Mouse (Mus musculus): ENCODE data around the gene Bcl2l10.
"Not testable (repeated sequence)": the region's sequence is repeated elsewhere in the genome, so short reads cannot be mapped to it uniquely, and the experiment has no call there.

Gene Bcl2l10

DNA sequence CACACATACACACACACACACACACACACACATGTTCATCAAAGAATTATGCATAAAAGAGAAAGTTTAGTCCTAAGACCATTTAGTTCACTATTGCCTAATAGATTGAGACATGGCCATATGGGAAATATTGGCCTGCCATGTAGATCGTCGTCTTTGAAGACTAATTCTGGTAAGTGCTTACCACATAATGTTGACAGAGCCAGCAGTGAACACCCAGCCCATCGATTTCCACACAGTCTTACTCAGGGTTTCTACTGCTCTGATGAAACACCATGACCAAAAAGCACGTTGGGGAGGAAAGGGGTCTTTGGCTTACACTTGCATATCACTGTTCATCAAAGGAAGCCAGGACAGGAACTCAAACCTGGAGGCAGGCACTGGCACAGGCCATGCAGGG, 5.1 kb upstream of the Bcl2l10 start:
- no peak for DNase-seq (ENCODE audit: low spot score in 2 of 2)

DNA sequence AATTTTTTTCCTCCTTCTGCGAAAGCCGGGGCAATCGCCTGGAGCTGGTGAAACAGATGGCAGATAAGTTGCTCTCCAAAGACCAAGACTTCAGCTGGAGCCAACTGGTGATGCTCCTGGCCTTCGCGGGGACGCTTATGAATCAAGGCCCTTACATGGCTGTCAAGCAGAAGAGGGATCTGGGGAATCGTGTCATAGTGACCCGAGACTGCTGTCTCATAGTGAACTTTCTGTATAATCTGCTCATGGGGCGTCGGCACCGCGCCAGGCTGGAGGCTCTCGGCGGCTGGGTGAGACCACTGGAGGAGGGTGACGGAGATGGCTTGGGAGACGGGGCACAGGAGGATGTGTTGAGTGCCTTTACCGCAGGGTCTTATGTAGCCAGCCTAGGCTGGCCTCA, 508 bp downstream of the Bcl2l10 start:
- DNase-seq (ENCODE audit: low spot score in 2 of 2), result no peak

- no peak for DNase-seq (ENCODE audit: low spot score in 2 of 2)
These were observed 1.1 kb downstream of the Bcl2l10 start for GRCm38 (mm10) chr9:75348641-75349040.

- no peak for DNase-seq (ENCODE audit: low spot score in 2 of 2)
These were observed 5.5 kb downstream of the Bcl2l10 start for GRCm38 (mm10) chr9:75353094-75353493.

DNA sequence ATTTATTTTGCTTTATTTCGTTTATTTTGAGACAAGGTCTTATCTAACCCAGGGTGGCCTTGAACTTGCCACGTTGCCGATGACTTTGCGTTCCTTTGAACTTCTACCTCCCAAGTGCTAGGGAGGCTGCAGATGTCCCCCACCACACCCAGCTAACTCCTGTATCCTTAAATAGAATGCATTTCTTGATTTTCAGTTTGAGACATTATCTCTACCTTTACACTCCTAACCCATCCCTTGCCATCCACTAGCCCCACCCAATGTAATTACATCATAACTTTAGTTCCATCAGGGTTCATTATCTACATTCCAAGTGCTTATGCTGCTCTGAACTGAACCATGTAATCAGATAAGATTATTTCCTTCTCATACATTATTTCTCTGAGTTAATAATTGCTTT, 8.2 kb downstream of the Bcl2l10 start:
- DNase-seq (ENCODE audit: low spot score in 2 of 2), result no peak

DNA sequence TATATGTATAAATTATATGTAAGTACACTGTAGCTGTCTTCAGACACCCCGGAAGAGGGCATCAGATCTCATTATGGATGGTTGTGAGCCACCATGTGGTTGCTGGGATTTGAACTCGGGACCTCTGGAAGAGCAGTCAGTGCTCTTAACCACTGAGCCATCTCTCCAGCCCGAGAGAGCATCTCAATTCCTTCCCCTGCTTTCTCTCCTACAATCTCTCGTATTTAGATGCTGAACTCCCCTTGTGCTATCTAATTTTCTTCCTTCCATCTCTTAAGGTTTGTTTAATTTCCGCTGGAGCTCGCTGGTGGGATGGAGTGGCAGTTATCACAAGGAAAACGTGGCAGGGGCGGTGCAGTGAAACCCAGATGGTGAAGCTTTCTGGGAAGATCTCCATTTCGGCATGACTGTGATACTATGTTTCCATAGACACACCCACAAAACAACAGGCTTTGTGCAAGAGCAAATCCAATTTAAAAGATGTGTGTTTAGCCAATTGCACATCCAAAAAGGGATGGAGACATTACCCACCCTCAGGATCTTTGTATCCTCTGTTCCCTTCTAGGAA, 9.6 kb downstream of the Bcl2l10 start:
- no peak for DNase-seq (ENCODE audit: low spot score in 2 of 2)

GRCm38 (mm10) chr9:75361699-75362098, 14.1 kb downstream of the Bcl2l10 start:
- DNase-seq (ENCODE audit: low spot score in 2 of 2), result peak; percentile 62 to 67

DNA sequence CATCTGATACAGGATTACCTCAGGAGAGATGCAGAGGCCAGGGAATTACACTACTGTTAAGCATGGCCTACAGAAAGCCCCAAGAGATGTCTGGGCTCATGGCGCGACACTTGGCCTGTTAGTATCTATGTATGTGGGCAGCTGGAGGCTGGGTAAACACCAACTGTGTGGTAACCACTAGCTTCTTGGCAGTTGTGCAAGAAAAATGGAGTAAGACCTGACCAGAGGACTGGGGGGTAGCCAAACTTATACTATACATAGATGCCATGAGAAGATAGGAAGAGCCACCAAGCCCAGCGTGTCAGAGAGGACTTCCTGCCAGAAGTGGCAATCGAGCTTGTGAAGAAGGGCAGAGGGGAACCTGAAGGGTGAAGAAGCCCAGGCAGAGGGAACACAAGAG, 14.6 kb downstream of the Bcl2l10 start:
- DNase-seq (ENCODE audit: low spot score in 2 of 2), result no peak

DNA sequence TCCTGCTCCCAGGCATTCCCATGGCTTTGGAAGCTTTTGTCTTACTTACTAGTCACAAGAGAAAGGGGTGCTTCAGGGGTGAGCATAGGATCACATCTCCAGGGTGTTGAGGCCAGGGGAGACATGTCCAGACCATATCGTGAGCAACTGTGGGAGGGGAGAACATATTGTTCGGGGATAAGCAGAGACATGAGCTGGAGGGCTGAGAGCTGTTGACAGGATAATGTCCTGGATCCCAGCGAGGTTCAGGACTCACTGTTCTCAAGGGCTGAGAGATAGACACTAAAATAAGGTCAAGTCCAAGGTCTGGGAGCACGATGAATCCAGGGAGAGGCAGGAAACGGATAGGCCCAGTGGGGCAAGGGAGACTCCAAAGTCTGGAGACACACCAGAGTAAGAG, 15.4 kb downstream of the Bcl2l10 start:
- no peak for DNase-seq (ENCODE audit: low spot score in 2 of 2)

- DNase-seq (ENCODE audit: low spot score in 2 of 2), result not testable (repeated sequence)
These were observed 16.1 kb downstream of the Bcl2l10 start for GRCm38 (mm10) chr9:75363702-75364101.

DNA sequence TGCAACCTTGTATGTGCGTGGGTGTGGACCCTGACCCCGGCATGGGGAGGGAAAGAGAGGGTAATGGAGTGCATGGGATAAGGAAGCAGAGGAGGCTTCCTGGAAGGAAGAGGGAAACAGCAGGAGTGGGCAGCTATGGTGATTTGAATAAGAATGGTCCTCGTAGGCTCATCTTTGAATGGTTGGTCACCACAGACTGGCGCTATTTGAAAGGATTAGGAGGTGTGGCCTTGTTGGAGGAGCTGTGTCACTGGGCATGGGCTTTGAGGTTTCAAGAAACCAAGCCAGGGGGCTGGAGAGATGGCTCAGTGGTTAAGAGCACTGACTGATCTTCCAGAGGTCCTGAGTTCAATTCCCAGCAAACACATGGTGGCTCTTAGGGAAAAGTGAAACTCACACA, 17.6 kb downstream of the Bcl2l10 start:
- no peak for DNase-seq (ENCODE audit: low spot score in 2 of 2)

DNA sequence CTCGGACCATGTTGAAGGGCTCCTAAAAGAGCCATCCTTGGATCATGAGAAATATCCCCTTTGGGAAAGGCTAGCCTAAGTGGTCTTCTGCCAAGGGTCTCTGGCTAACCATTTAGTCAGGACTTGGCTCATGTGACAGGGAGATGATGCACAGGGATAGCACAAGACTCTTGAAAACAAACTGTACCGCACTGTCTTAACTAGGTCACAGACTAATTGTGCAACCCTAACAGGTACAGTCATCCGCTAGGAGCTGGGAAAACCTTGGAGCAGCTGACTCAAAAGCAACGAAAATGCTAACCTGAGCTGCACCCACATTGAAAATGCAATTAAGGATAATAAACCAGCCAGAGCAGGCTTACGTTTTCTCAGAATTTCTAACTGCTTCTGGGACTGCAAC, 18.6 kb downstream of the Bcl2l10 start:
- no peak for DNase-seq (ENCODE audit: low spot score in 2 of 2)

DNA sequence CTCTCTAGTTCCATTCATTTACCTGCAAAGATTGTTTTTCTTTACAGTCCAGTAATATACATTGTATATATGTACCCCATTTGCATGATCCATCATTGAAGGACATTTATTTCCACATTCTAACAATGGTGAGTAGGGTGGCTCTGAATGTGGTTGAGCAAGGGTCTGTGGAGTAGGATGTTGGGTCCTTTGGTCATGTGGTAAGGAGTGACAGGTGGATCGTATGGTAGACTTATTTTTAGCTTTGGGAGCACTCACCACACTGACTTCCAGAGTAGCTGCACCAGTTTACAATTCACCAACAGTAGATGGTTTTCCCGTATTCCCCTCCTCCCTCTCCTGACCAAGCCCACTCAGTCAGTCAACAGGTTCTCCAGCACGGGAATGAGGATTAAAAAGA, 21.2 kb downstream of the Bcl2l10 start:
- no peak for DNase-seq (ENCODE audit: low spot score in 2 of 2)

DNA sequence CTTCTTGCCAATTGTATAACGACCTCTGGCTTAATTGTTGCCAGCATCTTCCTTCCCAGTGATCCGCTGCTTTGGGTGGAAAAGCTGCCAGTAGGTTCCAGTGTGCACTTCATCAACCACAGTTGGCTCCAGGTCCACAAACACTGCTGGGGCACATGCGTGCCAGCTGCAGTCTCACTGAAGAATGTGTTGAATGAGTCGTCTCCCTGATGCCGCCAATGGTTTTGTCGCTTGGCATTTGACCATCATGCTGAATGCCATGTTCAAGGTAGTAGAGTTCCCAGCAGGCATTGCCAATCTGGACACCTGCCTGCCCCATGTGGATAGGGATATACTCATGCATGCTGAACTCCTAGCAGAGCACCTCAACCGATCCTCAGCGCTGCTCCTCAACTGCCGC, 28.0 kb downstream of the Bcl2l10 start:
- DNase-seq (ENCODE audit: low spot score in 2 of 2), result no peak

- DNase-seq (ENCODE audit: low spot score in 2 of 2), result no peak
These were observed 28.9 kb downstream of the Bcl2l10 start for GRCm38 (mm10) chr9:75376428-75376827.

- DNase-seq (ENCODE audit: low spot score in 2 of 2), result no peak
These were observed 31.2 kb downstream of the Bcl2l10 start for GRCm38 (mm10) chr9:75378774-75379173.

GRCm38 (mm10) chr9:75382825-75383224, 35.3 kb downstream of the Bcl2l10 start:
- DNase-seq (ENCODE audit: low spot score in 2 of 2), result no peak

DNA sequence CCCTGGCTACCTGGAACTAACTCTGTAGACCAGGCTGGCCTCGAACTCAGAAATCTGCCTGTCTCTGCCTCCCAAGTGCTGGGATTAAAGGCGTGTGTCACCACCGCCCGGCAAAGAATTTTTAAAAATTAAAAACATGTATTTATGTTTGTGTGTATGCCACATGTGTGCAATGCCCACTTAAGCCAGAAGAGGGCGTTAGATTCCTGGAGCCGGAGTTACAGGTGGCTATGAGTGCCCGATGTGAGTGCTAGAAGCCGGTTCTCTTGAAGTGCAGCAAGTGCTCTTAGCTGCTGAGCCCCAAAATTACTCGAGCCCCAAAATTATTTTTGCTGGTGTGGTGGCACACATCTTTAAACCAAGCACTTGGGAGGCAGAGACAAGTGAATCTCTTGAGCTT, 36.2 kb downstream of the Bcl2l10 start:
- DNase-seq (ENCODE audit: low spot score in 2 of 2), result no peak

DNA sequence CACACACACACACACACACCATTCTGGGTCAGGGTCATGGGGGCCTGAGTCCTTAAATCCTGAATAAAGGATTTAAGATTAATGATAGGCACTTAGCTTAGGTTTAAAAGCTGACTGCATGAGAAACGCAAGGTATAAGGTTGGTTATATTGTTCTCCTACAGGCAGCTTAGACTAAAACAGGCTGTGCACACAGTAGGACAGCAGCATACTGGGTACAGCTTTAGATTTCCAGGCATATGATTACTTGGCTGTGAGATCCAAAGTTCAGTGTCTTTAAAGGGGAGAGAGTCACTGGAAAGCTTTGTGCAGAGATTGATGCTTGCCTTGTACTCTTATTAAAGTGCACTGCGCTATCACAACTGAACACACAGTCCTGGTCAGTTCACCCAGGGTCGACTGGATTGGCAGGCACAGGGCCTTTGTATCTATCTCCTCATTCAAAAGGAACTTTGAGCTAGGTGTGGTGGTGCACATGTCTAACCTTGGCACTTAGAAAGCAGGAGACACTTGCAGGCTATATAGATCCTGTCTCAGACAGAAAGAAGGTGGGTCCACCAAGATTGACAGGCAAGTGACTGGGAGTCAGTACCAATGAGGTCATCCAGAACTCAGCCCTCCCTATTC, 36.9 kb downstream of the Bcl2l10 start:
- DNase-seq (ENCODE audit: low spot score in 2 of 2), result no peak

DNA sequence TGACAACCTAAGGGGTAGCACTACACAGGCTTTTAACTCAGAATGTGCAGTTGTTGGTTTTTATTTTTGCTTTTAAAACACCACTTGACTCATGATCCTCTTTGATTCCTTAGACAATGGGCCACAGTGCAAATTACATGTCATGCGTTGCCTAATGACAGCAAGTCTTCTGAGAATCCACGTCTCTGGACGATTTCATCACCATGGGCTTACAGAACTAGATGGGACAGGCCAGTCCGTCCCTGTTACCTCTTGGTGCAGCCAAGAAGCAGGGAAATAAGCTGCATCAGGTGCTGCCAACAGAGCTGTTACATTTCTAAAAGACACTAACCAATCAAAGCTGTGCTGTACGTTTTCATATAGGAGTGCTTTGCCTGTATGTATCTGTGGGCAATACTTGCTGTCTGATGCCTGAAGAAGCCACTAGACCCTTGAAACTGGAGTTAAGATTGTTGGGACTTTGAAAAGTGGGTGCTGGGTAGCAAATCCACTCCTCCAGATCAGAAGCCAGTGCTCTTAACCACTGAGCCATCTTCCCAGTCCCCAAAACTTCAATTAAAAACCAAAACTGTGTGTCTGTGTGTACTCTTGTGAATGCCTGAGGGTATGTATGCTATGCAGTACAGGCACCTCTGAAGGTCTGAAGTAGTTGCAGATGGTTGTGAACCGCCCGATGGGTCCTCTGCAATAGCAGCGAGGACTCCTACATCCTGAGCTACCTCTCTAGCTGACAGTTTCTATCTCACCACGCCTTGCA, 37.8 kb downstream of the Bcl2l10 start:
- no peak for DNase-seq (ENCODE audit: low spot score in 2 of 2)

DNA sequence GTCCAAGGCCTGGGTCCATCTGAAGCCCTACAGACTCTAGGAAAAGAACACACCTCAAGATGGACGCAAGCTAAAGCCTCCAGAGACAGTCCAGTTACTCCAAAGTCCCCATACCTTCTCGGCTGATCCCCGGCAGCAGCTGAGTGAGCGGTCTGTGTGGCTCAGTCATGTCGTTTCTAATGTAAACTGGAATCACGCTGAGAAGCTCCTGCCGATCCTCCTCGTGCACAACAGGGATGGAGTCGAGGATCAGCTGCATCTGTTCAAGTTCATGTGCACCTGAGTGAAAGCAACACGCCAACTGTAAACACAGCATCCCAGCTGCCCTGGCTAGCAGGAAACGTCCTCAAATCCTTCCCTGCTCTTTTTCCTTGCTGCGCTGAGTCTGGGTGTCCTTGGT, 45.7 kb downstream of the Bcl2l10 start:
- no peak for DNase-seq (ENCODE audit: low spot score in 2 of 2)

DNA sequence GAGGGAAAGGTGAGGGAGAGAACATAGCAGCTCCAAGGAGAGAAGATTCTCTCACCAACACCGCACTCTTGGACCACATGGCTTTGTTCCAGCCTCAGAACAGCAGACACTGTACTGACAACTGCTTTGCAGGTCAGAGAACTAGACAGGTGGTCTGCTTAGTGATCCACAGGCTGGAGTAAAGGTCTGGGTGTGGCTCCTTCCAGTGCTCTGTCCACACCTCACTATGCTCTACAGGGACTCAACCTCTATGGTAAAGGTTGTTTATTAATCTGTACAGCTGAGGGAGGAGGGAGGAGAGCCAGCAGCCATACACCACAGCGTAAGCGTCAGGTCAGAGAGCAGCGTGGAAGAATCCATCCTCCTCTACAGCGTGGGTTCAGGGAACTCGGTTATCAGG, 48.4 kb downstream of the Bcl2l10 start:
- DNase-seq (ENCODE audit: low spot score in 2 of 2), result no peak

GRCm38 (mm10) chr9:75399069-75399468, 51.5 kb downstream of the Bcl2l10 start:
- no peak for DNase-seq (ENCODE audit: low spot score in 2 of 2)

Measured in urinary bladder, adult 18-20 months (tissue).